Mouse (Mus musculus) small intestine, adult 2 months (tissue): ENCODE measurements around the gene Arpp19.

ENCODE experiments used
- CTCF ChIP-seq: fragments of 200-500 bp; IDR thresholded peaks from 2 replicates; pipeline ENCODE4 v1.5.1; 2012; ENCODE audit warnings: low read depth, mild to moderate bottlenecking, control low read depth, inconsistent platforms, low read length, moderate library complexity, mixed read lengths; ENCODE audit not compliant: insufficient replicate concordance, insufficient read length; ENCODE audit errors: extremely low read depth
- POLR2A ChIP-seq: fragments of 200-500 bp; IDR thresholded peaks from 2 replicates; pipeline ENCODE4 v1.6.1; 2012; ENCODE audit warnings: low read depth, mild to moderate bottlenecking, control low read depth, inconsistent platforms, low read length, moderate library complexity

GRCm38 (mm10) chr9:75032408-75032807 is 5.0 kb upstream of the Arpp19 start:
- no peak for TF ChIP-seq CTCF
- no peak for TF ChIP-seq POLR2A
